Mouse (Mus musculus): ENCODE results near the gene Map7d1. TPM values are rescaled to one million over a fixed set of nuclear protein-coding genes. Genes with fewer than 3 reads are reported as not detected.

Gene Map7d1
- polyA plus RNA-seq, 1 experiment from 2014 or later: 69.6 TPM

DNA sequence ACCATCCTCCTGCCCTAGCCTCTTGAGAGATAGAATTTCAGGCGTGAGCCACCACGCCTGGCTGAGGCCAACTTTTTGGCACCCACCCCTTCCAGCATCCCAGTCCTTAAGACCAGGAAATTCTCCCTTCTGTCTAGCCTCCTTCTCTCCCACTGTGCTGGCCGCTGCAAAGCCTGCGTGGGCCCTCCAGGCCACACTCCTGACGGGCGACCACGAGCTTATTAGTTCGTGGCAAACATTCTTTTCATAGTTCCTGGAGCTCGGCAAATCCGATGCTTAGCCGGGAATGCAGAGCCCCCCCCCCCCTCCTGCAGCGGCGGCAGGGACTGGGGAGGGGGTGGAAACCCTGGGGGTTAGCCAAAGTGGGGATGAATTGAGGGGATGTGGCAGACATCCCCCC, 35.1 kb upstream of the Map7d1 start:
- 47% methylated on average over 11 of the region's 13 CpGs for WGBS
- Histone ChIP-seq H3K4me2 (ENCODE audit: low read depth, low read length) (no peak overlapping the region), H3K4me1 (ENCODE audit: control insufficient read depth, insufficient read depth, low read length) (peaks cover 6% of the 10 kb centered on the region), H3K4me3 (ENCODE audit: low read depth, low read length) (no peak overlapping the region), H3K27me3 (ENCODE audit: control insufficient read depth, insufficient read depth, low read length) (peaks cover 11% of the 10 kb centered on the region), H3K9me3 (ENCODE audit: control insufficient read depth, low read length) (no peaks in the 10 kb centered on the region), H3K36me3 (ENCODE audit: control insufficient read depth, insufficient read depth, low read length) (no peaks in the 10 kb centered on the region), H3K9ac (replicated peaks; ENCODE audit: low read depth, low read length) (no peak overlapping the region), H3K27ac (ENCODE audit: low read depth, low read length) (no peak overlapping the region)
- ATAC-seq (ENCODE audit: low read depth): no peak

GRCm38 (mm10) chr4:126290314-126290713, 34.2 kb upstream of the Map7d1 start:
- H3K9ac ChIP-seq (replicated peaks; ENCODE audit: low read depth, low read length): no peak overlapping the region
- ATAC-seq (ENCODE audit: low read depth): no peak
- no peak overlapping the region for H3K4me3 ChIP-seq (ENCODE audit: low read depth, low read length)
- H3K4me2 ChIP-seq (ENCODE audit: low read depth, low read length): no peak overlapping the region
- H3K27me3 ChIP-seq (ENCODE audit: control insufficient read depth, insufficient read depth, low read length): peaks cover 17% of the 10 kb centered on the region
- H3K27ac ChIP-seq (ENCODE audit: low read depth, low read length): no peak overlapping the region
- no peaks in the 10 kb centered on the region for H3K36me3 ChIP-seq (ENCODE audit: control insufficient read depth, insufficient read depth, low read length)
- H3K4me1 ChIP-seq (ENCODE audit: control insufficient read depth, insufficient read depth, low read length): peaks cover 6% of the 10 kb centered on the region
- no peaks in the 10 kb centered on the region for H3K9me3 ChIP-seq (ENCODE audit: control insufficient read depth, low read length)
- 86% methylated on average over 8 of the region's 8 CpGs for WGBS

DNA sequence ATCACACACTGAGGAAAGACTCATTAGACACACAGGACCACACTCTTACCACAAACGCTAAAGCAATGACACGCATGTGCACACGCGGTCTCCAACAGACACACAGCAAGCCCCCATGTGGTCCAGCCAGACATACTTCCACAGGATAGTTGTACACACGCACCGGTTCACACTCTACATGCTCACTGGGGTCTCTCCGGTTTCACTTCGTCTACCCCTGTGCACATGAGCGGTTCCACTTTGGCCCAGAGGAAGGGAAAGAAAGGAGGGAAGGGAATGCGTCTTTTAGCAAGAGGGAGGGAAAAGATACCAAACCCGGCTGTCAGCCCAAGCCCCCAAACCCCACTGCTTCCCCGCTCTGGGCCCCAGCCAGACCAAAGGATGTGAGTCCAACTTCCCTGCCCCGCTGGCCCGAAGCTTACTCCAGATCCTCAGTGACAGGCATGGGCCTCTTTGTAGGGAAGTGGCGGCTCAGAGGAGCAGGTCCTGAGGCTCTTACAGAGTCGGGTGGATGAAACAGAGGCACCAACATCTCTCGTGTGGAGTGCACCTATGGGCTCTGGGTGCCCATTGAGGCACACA, 32.0 kb upstream of the Map7d1 start:
- Histone ChIP-seq H3K4me3 (ENCODE audit: low read depth, low read length) (no peak overlapping the region), H3K27ac (ENCODE audit: low read depth, low read length) (no peak overlapping the region), H3K9me3 (ENCODE audit: control insufficient read depth, low read length) (no peaks in the 10 kb centered on the region), H3K9ac (replicated peaks; ENCODE audit: low read depth, low read length) (no peak overlapping the region), H3K27me3 (ENCODE audit: control insufficient read depth, insufficient read depth, low read length) (peaks cover 17% of the 10 kb centered on the region), H3K36me3 (ENCODE audit: control insufficient read depth, insufficient read depth, low read length) (no peaks in the 10 kb centered on the region), H3K4me2 (ENCODE audit: low read depth, low read length) (no peak overlapping the region), H3K4me1 (ENCODE audit: control insufficient read depth, insufficient read depth, low read length) (peaks cover 6% of the 10 kb centered on the region)
- WGBS: 44% methylated on average over 17 of the region's 17 CpGs
- ATAC-seq (ENCODE audit: low read depth): no peak

DNA sequence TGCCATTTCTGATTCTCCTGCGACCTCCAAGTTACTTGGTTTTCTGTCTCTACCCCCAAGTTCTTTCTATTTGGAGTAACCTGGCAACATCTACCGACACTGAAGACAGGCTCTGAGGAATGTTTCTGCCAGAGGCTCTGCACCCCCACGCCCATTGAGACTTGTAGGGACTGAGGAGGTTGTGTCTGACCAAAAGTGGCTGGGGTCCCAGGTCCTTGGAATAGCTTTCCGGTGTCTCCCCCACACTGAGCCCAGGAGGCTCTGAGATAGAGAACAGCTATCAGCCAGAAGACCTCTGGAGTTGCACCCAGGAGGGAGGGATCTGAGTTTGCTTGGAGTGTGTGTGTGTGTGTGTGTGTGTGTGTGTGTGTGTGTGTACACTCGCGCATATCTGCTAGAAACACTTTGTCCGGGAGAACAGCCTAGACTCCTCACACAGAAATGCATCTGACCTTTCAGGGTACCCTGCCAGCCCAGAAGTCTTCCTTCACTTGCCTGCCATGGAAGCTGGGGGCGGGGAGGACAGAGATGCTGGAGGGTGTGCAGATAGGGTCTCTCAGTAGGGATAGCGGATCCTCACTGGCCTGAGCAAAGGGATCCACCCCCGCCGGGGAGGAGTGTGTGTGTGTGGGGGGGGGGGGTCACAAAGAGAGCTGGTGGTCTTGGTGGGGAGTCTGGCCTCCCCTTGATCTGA, 31.3 kb upstream of the Map7d1 start:
- no peak for ATAC-seq (ENCODE audit: low read depth)
- H3K9ac ChIP-seq (replicated peaks; ENCODE audit: low read depth, low read length): no peak overlapping the region

GRCm38 (mm10) chr4:126286492-126286891, 30.3 kb upstream of the Map7d1 start, which contains the start of gene Col8a2:
Gene Col8a2, plus strand, starts transcription at chr4:126286793.
- peaks cover 6% of the 10 kb centered on the region for H3K4me1 ChIP-seq (ENCODE audit: control insufficient read depth, insufficient read depth, low read length)
- peak within 1 kb of the TSS; percentile 38 for H3K4me2 ChIP-seq (ENCODE audit: low read depth, low read length)
- peaks cover 17% of the 10 kb centered on the region for H3K27me3 ChIP-seq (ENCODE audit: control insufficient read depth, insufficient read depth, low read length)
- peak within 1 kb of the TSS; percentile 15; the same call in 1 of the 2 replicates for H3K4me3 ChIP-seq (ENCODE audit: low read depth, low read length)
- peak within 1 kb of the TSS; percentile 25 for H3K9ac ChIP-seq (replicated peaks; ENCODE audit: low read depth, low read length)
- no peaks in the 10 kb centered on the region for H3K9me3 ChIP-seq (ENCODE audit: control insufficient read depth, low read length)
- 2% methylated on average over 38 of the region's 42 CpGs for whole genome bisulfite sequencing
- H3K27ac ChIP-seq (ENCODE audit: low read depth, low read length): no peak within 1 kb of the TSS
- no peak for ATAC-seq (ENCODE audit: low read depth)
- H3K36me3 ChIP-seq (ENCODE audit: control insufficient read depth, insufficient read depth, low read length): no peaks in the 10 kb centered on the region

More for the DNA sequence above, 31.3 kb upstream of the Map7d1 start:
- 36% methylated on average over 11 of the region's 11 CpGs for WGBS
- Histone ChIP-seq H3K4me2 (ENCODE audit: low read depth, low read length) (no peak overlapping the region), H3K4me1 (ENCODE audit: control insufficient read depth, insufficient read depth, low read length) (peaks cover 6% of the 10 kb centered on the region), H3K9me3 (ENCODE audit: control insufficient read depth, low read length) (no peaks in the 10 kb centered on the region), H3K27me3 (ENCODE audit: control insufficient read depth, insufficient read depth, low read length) (peaks cover 17% of the 10 kb centered on the region), H3K27ac (ENCODE audit: low read depth, low read length) (no peak overlapping the region), H3K36me3 (ENCODE audit: control insufficient read depth, insufficient read depth, low read length) (no peaks in the 10 kb centered on the region), H3K4me3 (ENCODE audit: low read depth, low read length) (0 out of 2 replicates have a peak overlapping the region, but pooled peaks have one; percentile 15)

GRCm38 (mm10) chr4:126283582-126283981, 27.4 kb upstream of the Map7d1 start:
- no peaks in the 10 kb centered on the region for H3K9me3 ChIP-seq (ENCODE audit: control insufficient read depth, low read length)
- no peak overlapping the region for H3K9ac ChIP-seq (replicated peaks; ENCODE audit: low read depth, low read length)
- H3K27me3 ChIP-seq (ENCODE audit: control insufficient read depth, insufficient read depth, low read length): peaks cover 17% of the 10 kb centered on the region
- H3K27ac ChIP-seq (ENCODE audit: low read depth, low read length): no peak overlapping the region
- H3K36me3 ChIP-seq (ENCODE audit: control insufficient read depth, insufficient read depth, low read length): no peaks in the 10 kb centered on the region
- no peak for ATAC-seq (ENCODE audit: low read depth)
- peaks cover 6% of the 10 kb centered on the region for H3K4me1 ChIP-seq (ENCODE audit: control insufficient read depth, insufficient read depth, low read length)
- H3K4me3 ChIP-seq (ENCODE audit: low read depth, low read length): no peak overlapping the region
- 88% methylated on average over 8 of the region's 8 CpGs for WGBS
- no peak overlapping the region for H3K4me2 ChIP-seq (ENCODE audit: low read depth, low read length)

DNA sequence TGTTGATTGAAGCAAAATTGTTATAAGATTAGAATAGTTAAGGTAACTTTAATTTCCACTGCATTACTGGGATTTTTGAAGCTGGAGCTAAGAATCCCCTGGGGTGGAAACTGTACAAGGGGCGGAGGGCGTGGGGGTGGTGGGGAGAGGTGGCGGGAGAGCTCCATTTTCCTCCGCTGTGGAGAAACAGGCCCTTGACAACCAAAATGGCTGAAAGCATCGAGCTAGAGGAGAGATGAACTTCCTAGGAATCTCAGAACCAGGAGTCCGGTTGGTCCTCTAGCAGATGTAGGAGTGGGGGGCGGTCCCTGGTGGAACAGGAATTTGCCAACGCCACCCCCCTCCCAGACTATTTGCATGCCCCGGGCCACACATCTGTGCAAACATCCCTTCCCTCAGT, 25.6 kb upstream of the Map7d1 start:
- Histone ChIP-seq H3K27me3 (ENCODE audit: control insufficient read depth, insufficient read depth, low read length) (peaks cover 11% of the 10 kb centered on the region), H3K4me3 (ENCODE audit: low read depth, low read length) (no peak overlapping the region), H3K4me2 (ENCODE audit: low read depth, low read length) (no peak overlapping the region), H3K9me3 (ENCODE audit: control insufficient read depth, low read length) (no peaks in the 10 kb centered on the region), H3K36me3 (ENCODE audit: control insufficient read depth, insufficient read depth, low read length) (no peaks in the 10 kb centered on the region), H3K4me1 (ENCODE audit: control insufficient read depth, insufficient read depth, low read length) (peaks cover 4% of the 10 kb centered on the region), H3K9ac (replicated peaks; ENCODE audit: low read depth, low read length) (no peak overlapping the region), H3K27ac (ENCODE audit: low read depth, low read length) (no peak overlapping the region)
- ATAC-seq (ENCODE audit: low read depth): no peak
- 76% methylated on average over 9 of the region's 9 CpGs for WGBS

- 51% methylated on average over 9 of the region's 9 CpGs for WGBS
- H3K27ac ChIP-seq (ENCODE audit: low read depth, low read length): no peak overlapping the region
These were observed 22.8 kb upstream of the Map7d1 start for GRCm38 (mm10) chr4:126278961-126279360.

GRCm38 (mm10) chr4:126278565-126278915, 22.4 kb upstream of the Map7d1 start:
- Histone ChIP-seq H3K9me3 (ENCODE audit: control insufficient read depth, low read length) (no peaks in the 10 kb centered on the region), H3K27ac (ENCODE audit: low read depth, low read length) (no peak overlapping the region), H3K4me3 (ENCODE audit: low read depth, low read length) (no peak overlapping the region), H3K36me3 (ENCODE audit: control insufficient read depth, insufficient read depth, low read length) (peaks cover 11% of the 10 kb centered on the region; the same call in 1 of the 2 replicates), H3K4me2 (ENCODE audit: low read depth, low read length) (no peak overlapping the region), H3K9ac (replicated peaks; ENCODE audit: low read depth, low read length) (no peak overlapping the region), H3K4me1 (ENCODE audit: control insufficient read depth, insufficient read depth, low read length) (no peaks in the 10 kb centered on the region), H3K27me3 (ENCODE audit: control insufficient read depth, insufficient read depth, low read length) (no peaks in the 10 kb centered on the region)
- no peak for ATAC-seq (ENCODE audit: low read depth)
- WGBS: 35% methylated on average over 9 of the region's 9 CpGs

More at GRCm38 (mm10) chr4:126278961-126279360, 22.8 kb upstream of the Map7d1 start:
- Histone ChIP-seq H3K4me2 (ENCODE audit: low read depth, low read length) (no peak overlapping the region), H3K4me3 (ENCODE audit: low read depth, low read length) (no peak overlapping the region), H3K9ac (replicated peaks; ENCODE audit: low read depth, low read length) (no peak overlapping the region), H3K4me1 (ENCODE audit: control insufficient read depth, insufficient read depth, low read length) (no peaks in the 10 kb centered on the region), H3K36me3 (ENCODE audit: control insufficient read depth, insufficient read depth, low read length) (peaks cover 7% of the 10 kb centered on the region; the same call in 1 of the 2 replicates), H3K9me3 (ENCODE audit: control insufficient read depth, low read length) (no peaks in the 10 kb centered on the region), H3K27me3 (ENCODE audit: control insufficient read depth, insufficient read depth, low read length) (no peaks in the 10 kb centered on the region)
- ATAC-seq (ENCODE audit: low read depth): no peak

Measured in neural tube, embryonic 14.5 days (tissue).